Mouse (Mus musculus) spleen, adult 10 weeks (tissue): ENCODE results near the gene Abca14. TPM values are rescaled to one million over a fixed set of nuclear protein-coding genes. Genes with fewer than 3 reads are reported as not detected.

Experiments
- polyA plus RNA-seq: library from polyadenylated mRNA; stranded (reverse); fragments of 350-450 nt; fragmentation: Illumina TruSeq; extraction: RNeasy Lipid Tissue Mini Kit (QIAGEN cat#74804); gene quantifications from one replicate; pipeline ENCODE4 v1.2.3, GENCODE M21; 2015; ENCODE audit warnings: low replicate concordance; ENCODE audit not compliant: insufficient read depth

The Abca14 gene
- polyA plus RNA-seq: not detected

DNA sequence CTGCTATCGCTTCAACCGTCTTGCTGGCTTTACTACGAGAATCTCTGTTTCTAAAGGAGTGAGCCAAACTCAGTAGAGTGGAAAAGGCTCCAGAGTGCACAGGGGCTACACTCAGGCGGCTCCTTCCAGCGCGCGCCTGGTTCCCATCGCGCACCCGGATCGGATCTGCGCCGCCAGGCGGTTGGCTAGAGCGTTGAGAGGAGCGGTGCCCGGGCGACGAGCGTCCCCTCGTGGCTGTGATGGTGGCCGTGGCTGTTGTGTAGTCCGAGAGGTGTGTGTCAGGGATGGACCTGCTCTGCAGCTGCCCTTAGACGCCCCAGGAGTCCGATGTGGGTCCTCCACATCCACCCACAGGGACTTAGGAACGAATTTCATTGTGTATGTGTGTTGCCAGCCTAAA, at the start of gene Abca14:
Gene Abca14 (plus strand): TSS at position 173 of the 400 bp plus-strand sequence.

DNA sequence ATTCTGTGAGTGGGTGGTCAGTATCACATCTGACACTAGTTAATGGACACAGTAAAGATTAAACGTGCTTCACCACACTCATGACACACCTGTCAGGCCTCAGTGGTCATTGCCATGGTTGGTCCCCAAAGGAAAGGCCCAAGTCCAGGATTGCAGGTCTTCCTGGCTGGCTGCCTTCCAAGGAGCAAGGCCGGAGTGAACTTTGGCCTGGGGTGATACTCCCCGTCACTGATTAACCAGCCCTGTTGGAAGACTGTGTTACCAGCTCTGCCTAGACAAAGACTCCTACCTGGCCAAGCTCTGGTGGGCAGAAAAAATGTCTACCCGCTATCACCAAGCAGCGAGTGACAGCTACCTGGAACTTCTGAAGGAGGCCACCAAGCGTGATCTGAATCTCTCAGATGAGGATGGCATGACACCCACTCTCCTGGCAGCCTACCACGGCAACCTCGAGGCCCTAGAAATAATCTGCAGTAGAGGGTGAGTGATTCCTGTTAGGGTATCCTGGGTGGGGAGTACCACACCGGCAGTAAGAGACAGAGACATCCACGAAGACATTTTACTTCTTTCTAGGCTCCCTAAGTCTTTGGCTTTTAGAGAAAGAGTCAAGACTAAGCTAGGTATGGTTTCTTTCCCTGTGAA, 30.0 kb upstream of the Abca14 start, which contains the start of gene Anks4b:
Gene Anks4b (plus strand): TSS at position 256 of the 642 bp plus-strand sequence.

DNA sequence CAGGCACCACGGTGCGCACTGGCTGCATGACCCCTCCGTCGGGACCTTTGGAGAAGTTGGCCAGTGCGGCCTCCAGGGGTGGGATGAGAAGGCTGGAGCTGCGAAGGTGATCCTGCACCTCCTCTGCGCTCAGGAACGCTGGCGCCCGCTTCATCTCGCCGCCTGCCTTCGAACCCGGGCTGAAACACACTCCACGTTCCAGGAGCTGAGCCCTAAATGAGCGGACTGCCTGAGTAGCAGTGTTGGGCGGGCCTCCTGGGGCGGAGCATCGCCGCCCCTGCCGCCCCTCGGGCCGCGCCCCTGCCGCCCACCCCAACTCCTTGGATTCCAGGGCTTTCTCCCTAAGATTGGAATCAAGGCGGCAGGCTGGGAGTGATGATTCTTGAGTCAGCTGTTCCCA, 2.0 kb upstream of the Abca14 start, which contains the start of gene Crym:
Gene Crym (minus strand): TSS at position 341 of the 400 bp plus-strand sequence.

DNA sequence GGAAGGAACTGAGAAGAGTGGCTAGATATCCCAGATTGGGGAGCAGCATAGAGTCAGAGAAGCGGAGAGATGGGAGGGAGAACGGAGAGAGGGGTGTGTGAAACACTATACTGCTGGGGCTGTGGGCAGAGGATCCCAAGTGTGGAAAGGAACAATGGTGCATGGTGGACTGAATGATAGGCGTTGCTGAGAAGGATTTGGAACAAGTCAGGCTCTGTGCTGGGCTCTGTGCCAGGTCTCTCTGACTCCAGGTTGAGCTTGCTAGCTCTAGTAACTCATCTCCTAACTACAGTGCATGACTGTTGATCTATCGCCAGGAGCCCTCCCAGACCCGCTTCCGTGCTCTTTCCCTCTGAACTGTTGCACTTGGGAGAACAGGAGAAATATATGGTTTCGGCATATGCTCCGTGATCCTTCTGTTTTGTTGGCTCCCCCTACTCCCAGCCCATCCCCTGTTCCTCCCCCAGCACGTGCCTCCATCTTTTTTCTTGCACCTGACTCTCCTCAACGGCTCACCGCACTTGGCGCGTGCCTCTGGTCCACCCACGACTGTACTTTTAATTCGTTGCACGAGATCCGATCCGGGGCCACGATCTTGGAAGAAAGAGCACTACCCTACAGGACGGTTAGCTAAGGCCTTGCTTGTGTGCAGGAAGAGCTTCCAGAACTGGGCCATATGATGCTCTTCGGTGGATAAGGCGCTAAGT, 124.5 kb downstream of the Abca14 start, which contains the start of gene Abca15:
Gene Abca15 (plus strand): TSS at position 584 of the 707 bp plus-strand sequence.

Other genes starting within 250 kb of the Abca14 start
- not detected for gene Dnah3, start 108.7 kb upstream of the Abca14 start, polyA plus RNA-seq
- 9.3 TPM for gene Tmem159, start 101.6 kb upstream of the Abca14 start, polyA plus RNA-seq
- gene Zp2, start 58.7 kb upstream of the Abca14 start, polyA plus RNA-seq: not detected
- gene Anks4b, start 30.1 kb upstream of the Abca14 start, polyA plus RNA-seq: not detected
- 1.2 TPM for gene Crym, start 1.9 kb upstream of the Abca14 start, polyA plus RNA-seq
- gene Abca15, start 124.7 kb downstream of the Abca14 start, polyA plus RNA-seq: not detected
- not detected for gene Abca16, start 205.7 kb downstream of the Abca14 start, polyA plus RNA-seq